Mouse (Mus musculus) heart, embryonic 13.5 days (tissue): Measurements from ENCODE around the gene Cdkl4. TPM values are rescaled to one million over a fixed set of nuclear protein-coding genes. Genes with fewer than 3 reads are reported as not detected.
"Not testable (repeated sequence)": the region's sequence is repeated elsewhere in the genome, so short reads cannot be mapped to it uniquely, and the experiment has no call there.

Experiments used
- ATAC-seq: fragments of 200-750 bp; cut with Nextera tagmentation; 2 replicates; pipeline ENCODE4 v1.8.0; 2017; ENCODE audit warnings: moderate TSS enrichment; ENCODE audit not compliant: insufficient number of reproducible peaks, low FRiP score, low TSS enrichment; ENCODE audit errors: extremely low read depth
- H3K27ac ChIP-seq: fragments of 300-500 bp; sonication (generic); replicated peaks from 2 replicates; pipeline ENCODE4 v1.5.1; 2015; ENCODE audit warnings: moderate library complexity, mild to moderate bottlenecking, inconsistent platforms
- H3K27me3 ChIP-seq: fragments of 300-500 bp; sonication (generic); replicated peaks from 2 replicates; pipeline ENCODE4 v1.6.1; 2015; ENCODE audit warnings: mild to moderate bottlenecking, inconsistent platforms
- H3K36me3 ChIP-seq: fragments of 300-500 bp; sonication (generic); 2 replicates; pipeline ENCODE4 v1.6.1; 2015; ENCODE audit warnings: mild to moderate bottlenecking, inconsistent platforms
- H3K4me1 ChIP-seq: fragments of 300-500 bp; sonication (generic); 2 replicates; pipeline ENCODE4 v1.6.1; 2015; ENCODE audit warnings: inconsistent platforms
- H3K4me2 ChIP-seq: fragments of 300-500 bp; sonication (generic); 2 replicates; pipeline ENCODE4 v1.6.1; 2015; ENCODE audit warnings: inconsistent platforms, mild to moderate bottlenecking, moderate library complexity
- H3K4me3 ChIP-seq: fragments of 300-500 bp; sonication (generic); 2 replicates; pipeline ENCODE4 v1.5.1; 2015; ENCODE audit warnings: moderate library complexity, mild to moderate bottlenecking, inconsistent platforms
- H3K9ac ChIP-seq: fragments of 300-500 bp; sonication (generic); 2 replicates; pipeline ENCODE4 v1.6.1; 2015; ENCODE audit warnings: inconsistent platforms, mild to moderate bottlenecking, moderate library complexity
- H3K9me3 ChIP-seq: fragments of 300-500 bp; sonication (generic); 2 replicates; pipeline ENCODE4 v1.6.1; 2016; ENCODE audit warnings: inconsistent platforms
- WGBS: fragments of 180-500 bp; shearing (Covaris S2); methylation state at CpG from one replicate; pipeline ENCODE4 v1.1.7; 2015; ENCODE audit warnings: mixed read lengths; 5-methylcytosine and 5-hydroxymethylcytosine counted together
- polyA plus RNA-seq: library from polyadenylated mRNA; unstranded; fragments of >200 nt; fragmentation: Nextera tagmentation; extraction: Ambion mirVana; gene quantifications from 2 replicates; pipeline ENCODE4 v1.2.1, GENCODE M21; 2015

Cdkl4 gene
- polyA plus RNA-seq, 1 experiment from 2014 or later, result not detected

GRCm38 (mm10) chr17:80578041-80578440 lies 428 bp upstream of the Cdkl4 start:
- WGBS, result 93% methylated on average over 1 of the region's 1 CpGs
- no peak overlapping the region for H3K27ac ChIP-seq
- no peak overlapping the region for H3K9ac ChIP-seq
- H3K4me3 ChIP-seq, result no peak overlapping the region
- H3K36me3 ChIP-seq, result peaks cover 34% of the 10 kb centered on the region
- H3K27me3 ChIP-seq, result no peaks in the 10 kb centered on the region
- no peak for ATAC-seq
- H3K4me1 ChIP-seq, result peaks cover 11% of the 10 kb centered on the region
- no peaks in the 10 kb centered on the region for H3K9me3 ChIP-seq
- H3K4me2 ChIP-seq, result no peak overlapping the region

DNA sequence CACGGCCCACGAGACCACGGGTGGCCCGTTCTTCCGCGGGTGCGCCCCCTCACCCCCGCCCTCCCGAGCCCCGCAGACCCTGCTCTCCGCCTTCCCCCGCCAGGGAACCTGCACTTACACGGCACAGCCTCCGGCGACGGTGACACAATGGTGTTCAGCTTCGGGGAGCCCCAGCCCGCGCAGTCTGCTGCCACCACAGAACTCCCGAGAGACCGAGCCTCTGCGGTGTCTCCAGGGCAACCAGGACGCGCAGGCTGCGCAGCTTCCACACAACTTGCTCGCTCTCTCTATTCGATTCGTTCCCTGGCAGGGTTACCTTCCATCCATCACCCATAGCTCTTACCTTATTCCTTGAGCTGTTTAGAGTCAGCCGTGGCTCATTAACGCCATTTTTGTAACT lies 399 bp downstream of the Cdkl4 start:
- Histone ChIP-seq H3K27me3 (no peaks in the 10 kb centered on the region), H3K4me3 (peak overlapping the region; percentile 57), H3K4me2 (peak overlapping the region; percentile 92), H3K27ac (no peak overlapping the region), H3K36me3 (peaks cover 25% of the 10 kb centered on the region), H3K9me3 (no peaks in the 10 kb centered on the region), H3K9ac (peak overlapping the region; percentile 80), H3K4me1 (peaks cover 11% of the 10 kb centered on the region)
- 2% methylated on average over 30 of the region's 30 CpGs for WGBS
- no peak for ATAC-seq

DNA sequence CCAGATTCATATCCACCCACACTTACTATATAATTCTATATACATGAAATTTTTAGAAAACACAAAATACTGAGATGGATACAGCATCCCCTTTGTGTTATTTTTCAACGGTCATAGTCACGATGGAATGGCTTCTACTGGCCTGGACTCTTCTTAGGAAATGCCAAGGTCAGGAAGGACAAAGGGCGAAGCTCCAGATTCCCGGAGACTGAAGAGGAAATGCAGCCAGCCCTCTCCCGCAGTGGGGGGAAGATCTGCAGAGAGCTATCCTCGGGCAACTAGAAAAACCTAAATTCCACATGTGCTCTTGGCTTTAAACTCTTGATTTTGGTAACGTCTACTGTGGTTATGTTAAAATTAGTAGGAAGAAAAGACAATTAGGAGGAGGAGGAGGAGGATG lies 2.6 kb downstream of the Cdkl4 start:
- Histone ChIP-seq H3K27ac (no peak overlapping the region), H3K4me3 (no peak overlapping the region), H3K27me3 (no peaks in the 10 kb centered on the region), H3K4me2 (no peak overlapping the region), H3K4me1 (peaks cover 11% of the 10 kb centered on the region), H3K9me3 (no peaks in the 10 kb centered on the region), H3K9ac (no peak overlapping the region), H3K36me3 (peaks cover 8% of the 10 kb centered on the region)
- 55% methylated on average over 7 of the region's 7 CpGs for WGBS
- ATAC-seq, result no peak

GRCm38 (mm10) chr17:80574471-80574965 lies 3.1 kb downstream of the Cdkl4 start:
- WGBS, result 70% methylated on average over 7 of the region's 7 CpGs
- H3K27me3 ChIP-seq, result no peaks in the 10 kb centered on the region

DNA sequence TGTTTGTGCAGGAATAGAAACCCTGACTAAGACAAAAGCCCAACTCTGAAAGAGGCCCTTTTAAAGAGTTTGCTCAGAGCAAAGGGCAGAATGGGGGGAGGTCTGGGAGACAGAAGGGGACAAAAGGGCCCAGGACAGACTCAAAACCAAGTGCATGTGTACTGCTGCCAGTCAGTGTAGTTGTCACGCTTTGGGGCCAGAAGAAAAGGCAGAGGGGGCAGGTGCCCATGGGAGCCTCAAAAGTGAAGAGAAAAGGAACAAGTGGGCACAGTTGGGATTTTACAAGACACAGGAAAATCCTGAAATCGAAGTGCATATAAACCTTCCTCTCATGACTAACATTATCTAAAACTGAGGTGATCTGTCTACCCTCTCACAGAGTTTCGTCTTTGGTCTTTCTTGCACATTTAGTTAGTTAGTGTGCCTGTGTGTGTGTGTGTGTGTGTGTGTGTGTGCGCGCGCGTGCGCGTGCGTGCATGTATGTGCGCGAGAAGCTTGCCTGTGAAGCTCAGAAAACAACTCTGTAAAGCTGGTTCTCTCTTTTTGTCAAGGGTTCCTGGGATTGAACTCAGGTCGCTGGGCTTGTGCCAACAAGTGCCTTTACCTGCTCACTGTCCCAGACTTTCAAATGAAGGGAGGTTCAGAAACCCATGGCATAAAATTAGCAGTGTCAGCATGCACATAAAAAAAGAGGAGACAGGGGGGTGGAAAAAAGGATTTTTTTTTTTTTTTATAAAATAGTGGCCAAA lies 5.3 kb downstream of the Cdkl4 start:
- Histone ChIP-seq H3K9me3 (no peaks in the 10 kb centered on the region; the same call in 1 of the 2 replicates), H3K27me3 (no peaks in the 10 kb centered on the region), H3K9ac (no peak overlapping the region), H3K27ac (no peak overlapping the region), H3K4me2 (no peak overlapping the region), H3K36me3 (no peaks in the 10 kb centered on the region), H3K4me1 (peaks cover 6% of the 10 kb centered on the region), H3K4me3 (no peak overlapping the region)
- ATAC-seq, result no peak
- 90% methylated on average over 13 of the region's 13 CpGs for WGBS

More at GRCm38 (mm10) chr17:80574471-80574965, 3.1 kb downstream of the Cdkl4 start:
- Histone ChIP-seq H3K27ac (no peak overlapping the region), H3K9ac (no peak overlapping the region), H3K4me2 (no peak overlapping the region), H3K4me1 (peaks cover 11% of the 10 kb centered on the region), H3K9me3 (no peaks in the 10 kb centered on the region), H3K36me3 (peaks cover 4% of the 10 kb centered on the region; the same call in 1 of the 2 replicates), H3K4me3 (no peak overlapping the region)
- ATAC-seq, result no peak

DNA sequence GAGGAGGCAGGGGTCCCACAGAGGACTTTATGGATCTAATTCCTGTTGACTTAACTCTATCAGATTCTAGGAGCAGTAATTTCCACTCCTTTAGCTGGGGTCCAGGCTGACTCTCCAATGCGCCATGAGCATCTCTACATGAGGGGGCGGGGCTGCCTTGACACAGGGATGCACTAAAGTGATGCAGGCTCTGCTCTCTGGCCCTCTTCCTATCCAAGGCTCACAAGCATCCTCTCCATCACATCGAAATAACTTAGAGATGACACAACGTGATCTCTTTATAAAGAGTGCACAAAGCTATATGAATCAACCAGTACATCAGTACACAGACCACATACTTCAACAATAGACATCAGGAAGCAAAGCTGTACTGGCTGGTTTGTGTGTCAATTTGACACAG lies 6.2 kb downstream of the Cdkl4 start:
- H3K9ac ChIP-seq, result no peak overlapping the region
- H3K4me2 ChIP-seq, result no peak overlapping the region
- no peaks in the 10 kb centered on the region for H3K27me3 ChIP-seq
- ATAC-seq, result no peak
- no peak overlapping the region for H3K27ac ChIP-seq
- no peaks in the 10 kb centered on the region; the same call in 1 of the 2 replicates for H3K9me3 ChIP-seq
- H3K36me3 ChIP-seq, result no peaks in the 10 kb centered on the region
- no peaks in the 10 kb centered on the region for H3K4me1 ChIP-seq
- no peak overlapping the region for H3K4me3 ChIP-seq
- 82% methylated on average over 4 of the region's 4 CpGs for whole genome bisulfite sequencing

DNA sequence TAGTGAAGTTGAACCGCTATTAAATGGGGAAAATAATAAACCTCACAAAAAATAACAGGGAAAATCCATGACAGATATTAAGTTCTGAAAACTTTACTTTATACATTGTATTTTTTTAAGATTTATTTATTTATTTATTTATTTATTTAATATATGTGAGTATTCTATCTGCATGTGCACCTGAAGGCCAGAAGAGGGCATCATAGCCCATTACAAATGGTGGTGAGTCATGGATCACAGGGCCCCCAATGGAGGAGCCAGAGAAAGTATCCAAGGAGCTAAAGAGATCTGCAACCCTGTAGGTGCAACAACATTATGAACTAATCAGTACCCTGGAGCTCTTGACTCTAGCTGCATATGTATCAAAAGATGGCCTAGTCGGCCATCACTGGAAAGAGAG lies 7.9 kb downstream of the Cdkl4 start:
- H3K9ac ChIP-seq, H3K27ac ChIP-seq, H3K4me3 ChIP-seq, H3K36me3 ChIP-seq, H3K4me1 ChIP-seq, ATAC-seq, H3K27me3 ChIP-seq, H3K4me2 ChIP-seq: not testable (repeated sequence)
- WGBS, result 87% methylated on average over 1 of the region's 2 CpGs
- peaks cover 12% of the 10 kb centered on the region for H3K9me3 ChIP-seq

DNA sequence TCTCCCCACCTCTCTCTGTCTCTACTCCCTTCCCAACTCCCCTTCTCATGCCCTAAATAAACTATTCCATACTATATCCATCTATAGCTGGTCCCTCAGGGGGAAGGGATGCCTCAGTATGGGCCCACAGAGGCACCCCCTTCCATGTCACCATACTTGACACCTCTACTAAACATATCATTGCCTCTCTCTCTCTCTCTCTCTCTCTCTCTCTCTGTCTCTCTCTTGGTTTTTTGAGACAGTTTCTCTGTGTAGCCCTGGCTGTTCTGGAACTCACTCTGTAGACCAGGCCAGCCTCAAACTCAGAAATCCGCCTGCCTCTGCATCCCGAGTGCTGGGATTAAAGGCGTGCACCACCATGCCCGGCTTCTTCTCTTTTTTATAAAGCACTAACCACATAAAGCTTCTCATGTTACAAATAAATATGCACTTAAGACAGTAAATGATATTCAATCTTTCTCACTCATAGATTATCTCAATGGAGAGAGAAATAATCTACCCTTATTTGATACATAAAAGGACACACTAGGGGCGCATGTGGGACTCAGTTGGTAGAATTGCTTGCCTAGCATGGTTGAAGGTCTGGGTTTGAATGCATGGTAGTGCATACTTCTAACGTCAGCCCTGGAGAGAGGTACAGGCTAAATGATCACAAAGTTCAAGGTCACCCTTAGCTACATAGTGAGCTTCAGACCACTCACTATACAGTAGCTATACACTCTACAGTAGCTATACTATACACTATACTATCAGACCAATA lies 8.6 kb downstream of the Cdkl4 start:
- Histone ChIP-seq H3K4me1 (no peaks in the 10 kb centered on the region), H3K4me2 (no peak overlapping the region), H3K27ac (no peak overlapping the region), H3K27me3 (no peaks in the 10 kb centered on the region), H3K9me3 (peaks cover 13% of the 10 kb centered on the region), H3K36me3 (no peaks in the 10 kb centered on the region), H3K4me3 (no peak overlapping the region), H3K9ac (no peak overlapping the region)
- ATAC-seq, result no peak
- 85% methylated on average over 6 of the region's 6 CpGs for WGBS

DNA sequence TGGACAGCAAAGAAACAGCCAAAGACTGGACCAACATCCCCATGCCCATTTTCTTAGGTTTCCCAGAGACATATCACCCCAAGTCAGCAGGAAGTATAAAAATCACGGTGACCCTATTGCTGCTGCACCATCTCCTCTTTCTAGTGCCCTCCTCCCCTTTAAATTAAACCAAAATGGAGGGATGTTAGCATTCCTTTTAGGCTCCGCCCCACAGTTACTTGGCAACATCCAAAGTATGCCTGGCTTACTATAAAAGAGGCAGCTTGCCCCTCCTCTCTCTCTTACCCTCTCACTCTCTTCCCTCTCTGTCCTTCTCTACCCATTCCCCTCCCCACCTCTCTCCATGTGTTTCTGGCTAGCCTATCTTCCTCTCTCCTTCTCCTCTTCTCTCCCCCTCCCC lies 9.2 kb downstream of the Cdkl4 start:
- WGBS, result 85% methylated on average over 2 of the region's 2 CpGs
- Histone ChIP-seq H3K27me3 (no peaks in the 10 kb centered on the region), H3K4me3 (no peak overlapping the region), H3K4me2 (no peak overlapping the region), H3K36me3 (no peaks in the 10 kb centered on the region), H3K27ac (no peak overlapping the region), H3K9ac (no peak overlapping the region), H3K4me1 (no peaks in the 10 kb centered on the region), H3K9me3 (peaks cover 13% of the 10 kb centered on the region)
- no peak for ATAC-seq

- Histone ChIP-seq H3K36me3 (no peaks in the 10 kb centered on the region), H3K9me3 (peaks cover 13% of the 10 kb centered on the region), H3K4me1 (no peaks in the 10 kb centered on the region; the same call in 1 of the 2 replicates), H3K27ac (no peak overlapping the region), H3K27me3 (no peaks in the 10 kb centered on the region), H3K9ac (no peak overlapping the region), H3K4me3 (no peak overlapping the region), H3K4me2 (no peak overlapping the region)
- no peak for ATAC-seq
- 65% methylated on average over 3 of the region's 3 CpGs for WGBS
These were observed 13.0 kb downstream of the Cdkl4 start for GRCm38 (mm10) chr17:80564611-80564924.

DNA sequence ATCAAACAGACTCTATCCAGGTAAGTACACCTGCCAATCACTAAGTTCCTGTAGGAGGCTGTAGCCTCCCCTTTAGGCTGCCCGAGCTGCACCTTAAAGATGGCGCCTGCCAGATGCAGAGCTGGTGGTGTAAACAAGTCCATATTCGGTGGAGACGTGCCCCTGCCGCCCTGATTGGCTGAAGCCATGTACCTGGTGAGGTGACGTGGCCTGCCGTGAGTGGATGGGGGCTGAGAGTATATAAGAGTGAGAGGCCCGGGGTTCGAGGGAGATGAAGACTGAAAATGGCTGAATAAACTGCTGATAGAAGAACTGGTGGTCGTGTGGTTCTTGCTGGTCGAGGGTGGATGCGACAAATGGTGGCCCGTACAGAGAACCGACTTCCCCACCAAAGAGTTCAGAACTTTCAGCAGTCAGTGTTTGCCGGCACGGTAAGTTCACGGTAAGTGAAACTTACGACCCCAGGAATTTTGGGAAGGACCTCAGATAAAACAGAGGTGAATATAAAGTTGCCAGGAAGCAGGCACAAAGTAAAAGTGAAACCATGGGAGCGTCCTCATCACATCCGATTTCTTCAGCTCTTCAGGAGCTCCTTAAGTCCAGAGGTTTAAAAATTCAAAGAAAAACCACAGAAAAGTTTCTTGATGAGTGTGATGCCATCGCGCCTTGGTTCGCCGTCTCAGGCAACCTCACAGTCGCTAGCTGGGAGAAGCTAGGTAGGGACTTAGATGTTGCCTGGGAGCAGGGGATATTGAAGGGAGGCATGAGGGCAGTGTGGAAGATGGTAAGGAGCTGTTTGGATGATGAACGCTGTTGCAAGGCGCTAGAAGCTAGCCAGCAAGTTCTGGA lies 13.6 kb downstream of the Cdkl4 start:
- peaks cover 13% of the 10 kb centered on the region for H3K9me3 ChIP-seq
- 87% methylated on average over 27 of the region's 27 CpGs for WGBS
- H3K4me3 ChIP-seq, H3K27me3 ChIP-seq, H3K4me1 ChIP-seq, H3K27ac ChIP-seq, H3K4me2 ChIP-seq, H3K36me3 ChIP-seq, H3K9ac ChIP-seq, ATAC-seq: not testable (repeated sequence)
